ENCODE assay signal across 9 mouse cellular contexts in genomic region chr11:3456354-3456753, GRCm38 (mm10). TPM values are rescaled to one million over a fixed set of nuclear protein-coding genes. Genes with fewer than 3 reads are reported as not detected.
DNase-seq lines count a peak whose midpoint lies in the region; ATAC-seq lines count a peak whose summit lies in the region.
"Had no signal": no experiment of that assay in that cellular context is flagged by ENCODE, and none has a peak within 500 bp of the region (broad histone marks: within the 10 kb centered on the region; RNA-seq: fewer than 3 reads in every experiment).

No protein-coding gene starts in this region.

- DNase-seq in heart, adult 18-20 months, result peak; percentile 45 to 82
- DNase-seq in ES-CJ7 (ENCODE audit: low read depth, low spot score), result peak; percentile 79
- peak; percentile 63 for DNase-seq in cerebellum, adult 11-12 months
- peak; percentile 47 for DNase-seq in gastrocnemius, postnatal 14 days
- peak; percentile 83 to 84 for DNase-seq in layer of hippocampus, postnatal 10 days (ENCODE audit: low spot score in 2 of 2)
- DNase-seq in mesoderm, embryonic 11.5 days (ENCODE audit: low read depth, low spot score), result peak; percentile 69
- peak; percentile 80 for DNase-seq in testis, postnatal 10 days (ENCODE audit: low spot score)

- H3K4me2 ChIP-seq in heart, embryonic 12.5 days, result no peak overlapping the region
- H3K4me2 ChIP-seq: embryonic facial prominence, embryonic 12.5 days had no signal

- no peaks in the 10 kb centered on the region for H3K27me3 ChIP-seq in heart, embryonic 12.5 days (replicated peaks)
- H3K27me3 ChIP-seq: embryonic facial prominence, embryonic 12.5 days had no signal

- no peak overlapping the region for H3K27ac ChIP-seq in heart, embryonic 12.5 days (ENCODE audit: poor library complexity, severe bottlenecking)
- H3K27ac ChIP-seq: embryonic facial prominence, embryonic 12.5 days had no signal

- peaks cover 23% of the 10 kb centered on the region for H3K36me3 ChIP-seq in heart, embryonic 12.5 days

- no peak overlapping the region for H3K9ac ChIP-seq in heart, embryonic 12.5 days
- H3K9ac ChIP-seq: embryonic facial prominence, embryonic 12.5 days had no signal

- intact Hi-C loops in gastrocnemius, postnatal 14 days (cut with DNase I; ENCODE audit: low total_unique reads), result no loop called here

- H3K4me3 ChIP-seq in heart, embryonic 12.5 days, result no peak overlapping the region
- H3K4me3 ChIP-seq: embryonic facial prominence, embryonic 12.5 days had no signal

- H3K4me1 ChIP-seq in heart, embryonic 12.5 days (replicated peaks), result peaks cover 7% of the 10 kb centered on the region

- H3K9me3 ChIP-seq in heart, embryonic 12.5 days (replicated peaks), result no peaks in the 10 kb centered on the region
- H3K9me3 ChIP-seq: embryonic facial prominence, embryonic 12.5 days had no signal

- no peak for ATAC-seq in heart, embryonic 12.5 days (ENCODE audit: insufficient number of reproducible peaks, low FRiP score)

- 38% methylated on average over 1 of the region's 1 CpGs for WGBS in heart, embryonic 12.5 days

RNA-seq across cellular contexts. Expression of gene Rnf185, which starts 4.2 kb away (rescaled TPM):
- 10 to 100 TPM; 20.2 to 23.1 TPM for total RNA-seq in heart, adult 18-20 months (2021)
- polyA plus RNA-seq in heart, embryonic 12.5 days (2016; fragmentation: Nextera tagmentation; extraction: Ambion mirVana), result 26.3 and 26.5 TPM in 2 replicates
- 10 to 100 TPM; 16.5 to 17.2 TPM for total RNA-seq in gastrocnemius, postnatal 14 days (2021)
- 10 to 100 TPM; 22.2 to 24.0 TPM for total RNA-seq in layer of hippocampus, postnatal 10 days (2021)

RNA-seq across cellular contexts. Expression of gene Pla2g3, which starts 31.7 kb away (rescaled TPM):
- total RNA-seq in heart, adult 18-20 months (2021), result under 1 TPM; 0.10 to 0.13 TPM
- 0.26 and 0.30 TPM in 2 replicates for polyA plus RNA-seq in heart, embryonic 12.5 days (2016; fragmentation: Nextera tagmentation; extraction: Ambion mirVana)
- under 1 TPM in 1 of 2 experiments, not detected in 1; 0.09 TPM for total RNA-seq in gastrocnemius, postnatal 14 days (2021)
- 10 to 100 TPM; 11.3 to 17.0 TPM for total RNA-seq in layer of hippocampus, postnatal 10 days (2021)

RNA-seq across cellular contexts. Expression of gene Limk2, which starts 47.4 kb away (rescaled TPM):
- total RNA-seq in heart, adult 18-20 months (2021), result 10 to 100 TPM; 15.1 to 17.0 TPM
- 73.2 and 74.6 TPM in 2 replicates for polyA plus RNA-seq in heart, embryonic 12.5 days (2016; fragmentation: Nextera tagmentation; extraction: Ambion mirVana)
- 10 to 100 TPM; 13.2 to 13.6 TPM for total RNA-seq in gastrocnemius, postnatal 14 days (2021)
- 100 to 1,000 TPM; 108 to 126 TPM for total RNA-seq in layer of hippocampus, postnatal 10 days (2021)

RNA-seq across cellular contexts. Expression of gene Inpp5j, which starts 48.3 kb away (rescaled TPM):
- total RNA-seq in heart, adult 18-20 months (2021), result 10 to 100 TPM; 16.7 to 18.2 TPM
- 11.4 and 11.5 TPM in 2 replicates for polyA plus RNA-seq in heart, embryonic 12.5 days (2016; fragmentation: Nextera tagmentation; extraction: Ambion mirVana)
- 1 to 10 TPM; 1.9 to 2.9 TPM for total RNA-seq in gastrocnemius, postnatal 14 days (2021)
- total RNA-seq in layer of hippocampus, postnatal 10 days (2021), result 10 to 100 TPM; 47.0 to 52.9 TPM

RNA-seq across cellular contexts. Expression of gene Selenom, which starts 58.1 kb away (rescaled TPM):
- 10 to 100 TPM; 39.8 to 40.3 TPM for total RNA-seq in heart, adult 18-20 months (2021)
- 125 and 129 TPM in 2 replicates for polyA plus RNA-seq in heart, embryonic 12.5 days (2016; fragmentation: Nextera tagmentation; extraction: Ambion mirVana)
- 10 to 100 TPM; 27.5 to 38.5 TPM for total RNA-seq in gastrocnemius, postnatal 14 days (2021)
- total RNA-seq in layer of hippocampus, postnatal 10 days (2021), result 100 to 1,000 TPM; 250 to 255 TPM

Comparison
In these comparisons a context has a peak if more than half of its experiments do, and no peak if none do; other contexts are left out.
1. RNA of gene Pla2g3, which starts 31.7 kb away (total RNA-seq): 11.3 to 17.0 TPM in layer of hippocampus, postnatal 10 days; 0.10 to 0.13 TPM in heart, adult 18-20 months and 0.09 TPM in gastrocnemius, postnatal 14 days; every median in the first group is over 10 times any median in the second.
2. RNA of gene Limk2, which starts 47.4 kb away (total RNA-seq): 108 to 126 TPM in layer of hippocampus, postnatal 10 days; 15.1 to 17.0 TPM in heart, adult 18-20 months and 13.2 to 13.6 TPM in gastrocnemius, postnatal 14 days; every median in the first group is over 4 times any median in the second.
3. Peak in every context shown above with its lines, with median percentiles within 50 percentile points of each other: DNase-seq.